Mouse (Mus musculus): ENCODE results near the gene Ppp2r5d. TPM values are rescaled to one million over a fixed set of nuclear protein-coding genes. Genes with fewer than 3 reads are reported as not detected.

Ppp2r5d gene
- polyA plus RNA-seq (2015; fragmentation: Nextera tagmentation; extraction: Ambion mirVana): 18.3 and 24.4 TPM in 2 replicates

DNA sequence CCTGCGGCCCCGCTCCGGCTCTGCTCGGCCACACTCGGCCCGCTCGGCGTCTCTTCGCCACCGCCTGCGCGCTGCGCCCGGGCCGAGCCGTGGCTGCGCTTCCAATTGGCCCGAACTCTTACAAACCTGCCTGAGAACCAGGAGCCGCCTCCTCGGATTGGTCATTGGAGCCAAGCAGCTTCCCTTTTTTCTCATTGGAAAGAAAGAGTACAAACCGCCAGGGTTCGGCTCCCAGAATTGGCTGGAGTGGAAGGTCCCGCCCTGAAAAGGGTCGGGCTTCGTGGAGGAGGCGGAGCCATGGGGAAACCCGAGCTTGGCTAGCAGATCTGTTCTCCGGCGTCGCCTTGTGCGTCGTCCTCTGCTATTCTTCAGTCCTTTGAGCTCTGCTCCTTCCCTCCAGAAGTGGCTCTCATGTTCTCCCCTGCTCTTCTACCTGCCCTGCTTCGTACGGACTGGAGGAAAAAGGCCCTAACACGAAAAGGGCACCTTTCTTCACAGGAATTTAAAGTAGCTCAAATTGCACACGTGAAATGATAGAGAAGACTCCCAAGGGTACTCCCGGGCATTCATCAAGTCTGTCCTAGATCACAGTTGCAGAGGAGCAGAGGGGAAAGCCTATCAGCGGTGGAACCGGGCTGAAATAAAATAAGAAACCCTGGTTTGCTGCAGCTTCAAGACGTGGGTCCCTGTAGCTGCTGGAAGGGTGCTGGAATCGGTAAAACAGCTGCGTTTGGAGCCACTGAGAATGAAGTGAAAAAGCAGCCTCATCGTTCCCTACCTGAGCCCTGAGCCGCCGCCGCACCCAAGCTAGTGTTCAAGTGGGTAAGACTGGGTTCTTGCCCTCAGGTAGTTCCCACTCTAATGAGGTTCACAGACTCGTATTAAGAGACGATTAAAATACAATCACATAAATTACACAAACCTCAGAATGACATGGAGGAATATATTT lies at the start of gene Ppp2r5d:
Ppp2r5d (minus strand) TSS at position 225 of the 949 bp plus-strand sequence.

DNA sequence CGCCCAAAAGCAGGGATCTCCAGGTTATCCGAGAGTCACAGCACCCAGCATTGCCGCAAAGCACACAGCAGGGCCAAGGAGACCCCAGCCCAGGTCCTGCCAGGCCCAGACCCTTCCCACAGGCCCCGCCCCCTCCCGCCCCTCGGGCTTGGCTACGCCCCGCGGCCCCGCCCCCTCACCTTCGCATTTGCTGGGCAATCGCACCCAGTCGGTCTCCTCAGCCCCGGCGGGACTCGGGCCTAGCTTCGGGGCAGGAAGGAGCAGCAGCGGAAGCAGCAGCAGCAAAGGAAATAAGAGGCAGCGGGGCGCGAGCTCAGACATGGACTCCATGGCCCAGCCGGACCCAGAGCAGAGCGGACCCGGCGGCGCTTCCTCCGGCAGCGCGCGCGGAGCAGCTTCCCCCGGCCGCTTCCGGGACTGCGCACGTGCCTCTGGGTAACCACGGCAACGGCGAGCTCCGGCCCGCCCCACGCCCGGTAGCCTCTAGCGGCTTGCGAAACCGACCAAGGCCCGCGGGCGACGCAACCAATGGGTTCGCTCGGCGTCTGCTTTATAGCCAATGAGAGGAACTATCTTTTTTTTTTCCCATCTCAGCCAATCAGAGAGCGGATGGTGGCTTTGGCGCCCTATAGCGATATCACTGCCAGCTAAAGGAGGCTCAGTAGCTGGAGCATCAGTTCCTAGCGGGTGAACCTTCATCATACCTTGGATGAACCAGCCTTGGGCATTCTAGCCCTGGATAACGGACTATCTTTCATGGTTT lies 47.1 kb upstream of the Ppp2r5d start, which contains the start of gene Cnpy3:
Cnpy3 (minus strand) TSS at position 421 of the 763 bp plus-strand sequence.

GRCm38 (mm10) chr17:46728904-46729318 lies 24.0 kb upstream of the Ppp2r5d start, which contains the start of gene Gnmt:
TSS of gene Gnmt (minus strand) at chr17:46729168.

GRCm38 (mm10) chr17:46710959-46711597 lies 6.2 kb upstream of the Ppp2r5d start, which contains the start of gene Pex6:
TSS of gene Pex6 (plus strand) at chr17:46711463.

GRCm38 (mm10) chr17:46680760-46681373 lies 24.0 kb downstream of the Ppp2r5d start, which contains the start of gene Klhdc3:
TSS of gene Klhdc3 (minus strand) at chr17:46680914.

DNA sequence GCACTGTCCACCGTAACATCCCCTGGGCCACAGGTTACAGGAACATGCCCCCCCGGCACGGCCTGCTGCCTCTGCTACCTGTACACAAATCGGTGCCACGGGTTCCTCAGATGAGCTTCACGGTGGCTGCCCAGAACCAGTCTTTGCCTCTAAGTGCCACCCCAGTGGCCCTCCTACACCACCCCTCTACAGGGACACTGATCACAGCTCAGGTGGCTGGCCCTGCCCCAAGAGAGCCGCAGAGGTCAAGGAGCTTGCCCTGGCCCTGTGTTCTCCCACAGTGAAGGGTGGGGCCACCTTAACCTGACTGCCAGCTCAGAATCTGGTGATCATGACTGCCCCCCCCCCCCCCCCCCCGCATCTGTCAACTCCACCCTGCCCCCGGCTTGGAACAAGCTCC lies 26.5 kb downstream of the Ppp2r5d start, which contains the start of gene Mea1:
Mea1 (plus strand) TSS at position 378 of the 400 bp plus-strand sequence.

DNA sequence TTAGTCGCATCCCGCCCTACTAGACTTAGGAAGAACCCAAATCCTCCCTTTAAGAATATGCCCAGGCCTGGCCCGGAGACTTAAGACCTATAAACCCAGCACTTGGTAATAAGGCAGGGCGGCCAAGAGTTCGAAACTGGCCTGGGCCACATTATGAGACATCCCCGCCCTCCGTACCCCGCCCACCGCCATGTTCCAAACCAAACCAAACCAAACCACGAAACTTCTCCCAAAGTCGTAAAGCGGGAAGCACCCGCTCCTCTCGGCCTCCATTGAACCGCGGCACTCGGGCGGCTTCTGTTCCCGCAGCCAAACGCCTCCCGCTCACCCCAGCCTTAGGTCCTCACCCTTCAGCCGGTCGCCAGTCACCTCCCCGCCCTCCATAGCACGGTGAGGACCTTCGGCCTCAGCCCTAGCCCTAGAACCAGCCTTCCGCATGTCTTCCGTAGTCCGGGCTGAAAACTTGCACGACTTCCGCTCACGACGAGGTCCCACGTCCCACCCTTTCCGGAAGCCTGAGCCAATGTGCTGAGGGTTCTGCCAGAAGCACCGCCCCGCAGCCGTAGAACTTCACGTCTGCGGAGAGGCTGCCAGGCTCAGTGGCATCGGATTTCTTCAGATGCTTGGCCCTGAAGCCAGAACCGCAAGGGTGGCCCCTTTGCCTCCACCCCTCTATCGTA lies 30.9 kb downstream of the Ppp2r5d start, which contains the start of gene Rrp36:
Rrp36 (minus strand) TSS at position 503 of the 680 bp plus-strand sequence.

GRCm38 (mm10) chr17:46650232-46651031 lies 54.5 kb downstream of the Ppp2r5d start, which contains the start of gene Cul7:
TSS of gene Cul7 (plus strand) at chr17:46650337.

DNA sequence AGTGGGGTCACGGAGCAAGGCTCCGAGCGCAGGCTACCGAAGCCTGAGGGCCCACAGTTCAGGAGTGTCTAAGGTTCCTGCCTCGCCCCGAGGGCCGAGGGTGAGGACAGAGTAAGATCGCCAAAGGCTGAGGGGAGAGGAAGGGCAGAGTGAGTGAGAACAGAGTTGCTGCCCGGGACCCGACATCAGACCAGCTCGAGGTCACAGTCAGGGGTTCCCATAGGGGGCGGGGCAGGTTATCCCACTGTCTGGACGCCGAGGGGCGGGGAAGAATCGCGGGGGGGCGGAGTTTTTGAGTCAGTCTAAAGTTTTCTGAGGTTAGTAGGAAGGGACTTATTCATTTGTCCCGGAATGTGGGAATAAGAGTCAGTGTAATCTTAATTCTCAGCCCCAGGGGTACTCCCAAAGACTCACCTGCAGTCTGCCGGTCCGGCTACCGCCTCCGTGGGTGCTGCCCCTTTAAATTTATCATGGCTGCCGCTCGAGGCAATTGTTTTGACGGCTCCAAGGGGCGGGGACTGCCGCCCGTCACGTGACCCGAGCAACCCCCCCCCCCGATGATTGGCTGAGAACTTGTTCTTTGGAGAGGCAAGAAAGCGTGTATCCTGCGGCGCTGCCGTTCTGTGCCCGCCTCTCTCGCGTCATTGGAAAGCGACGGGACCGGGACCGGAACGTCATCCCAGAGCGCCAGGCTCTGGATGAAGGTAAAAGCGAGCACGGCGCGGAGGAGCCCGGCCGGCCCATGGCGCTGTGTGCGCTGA lies 59.2 kb downstream of the Ppp2r5d start, which contains the start of the genes Klc4 and Mrpl2:
Klc4 (minus strand) TSS at position 462 of the 761 bp plus-strand sequence.
Mrpl2 (plus strand) TSS at position 669 of the 761 bp plus-strand sequence.

Other genes starting within 250 kb of the Ppp2r5d start
- gene Ttbk1, start 217.4 kb downstream of the Ppp2r5d start, polyA plus RNA-seq (2015; fragmentation: Nextera tagmentation; extraction: Ambion mirVana): not detected in 2 replicates
- gene Dnph1, start 208.4 kb downstream of the Ppp2r5d start, polyA plus RNA-seq (2015; fragmentation: Nextera tagmentation; extraction: Ambion mirVana): 27.4 and 31.3 TPM in 2 replicates
- gene Cul9, start 158.7 kb downstream of the Ppp2r5d start, polyA plus RNA-seq (2015; fragmentation: Nextera tagmentation; extraction: Ambion mirVana): 1.4 and 1.5 TPM in 2 replicates
- 5.2 and 5.5 TPM in 2 replicates for gene Srf, start 148.9 kb downstream of the Ppp2r5d start, polyA plus RNA-seq (2015; fragmentation: Nextera tagmentation; extraction: Ambion mirVana)
- gene Ptk7, start 75.6 kb downstream of the Ppp2r5d start, polyA plus RNA-seq (2015; fragmentation: Nextera tagmentation; extraction: Ambion mirVana): 20.2 and 28.0 TPM in 2 replicates
- 8.1 and 12.2 TPM in 2 replicates for gene Klc4, start 59.1 kb downstream of the Ppp2r5d start, polyA plus RNA-seq (2015; fragmentation: Nextera tagmentation; extraction: Ambion mirVana)
- 96.7 and 107 TPM in 2 replicates for gene Mrpl2, start 58.9 kb downstream of the Ppp2r5d start, polyA plus RNA-seq (2015; fragmentation: Nextera tagmentation; extraction: Ambion mirVana)
- gene Cul7, start 54.8 kb downstream of the Ppp2r5d start, polyA plus RNA-seq (2015; fragmentation: Nextera tagmentation; extraction: Ambion mirVana): 11.8 and 15.2 TPM in 2 replicates
- gene Rrp36, start 30.8 kb downstream of the Ppp2r5d start, polyA plus RNA-seq (2015; fragmentation: Nextera tagmentation; extraction: Ambion mirVana): 31.8 and 34.5 TPM in 2 replicates
- gene Mea1, start 26.3 kb downstream of the Ppp2r5d start, polyA plus RNA-seq (2015; fragmentation: Nextera tagmentation; extraction: Ambion mirVana): 58.9 and 66.0 TPM in 2 replicates
- 74.7 and 78.1 TPM in 2 replicates for gene Klhdc3, start 24.2 kb downstream of the Ppp2r5d start, polyA plus RNA-seq (2015; fragmentation: Nextera tagmentation; extraction: Ambion mirVana)
- gene Pex6, start 6.4 kb upstream of the Ppp2r5d start, polyA plus RNA-seq (2015; fragmentation: Nextera tagmentation; extraction: Ambion mirVana): 9.2 and 11.7 TPM in 2 replicates
- 0.81 and 1.1 TPM in 2 replicates for gene Gnmt, start 24.1 kb upstream of the Ppp2r5d start, polyA plus RNA-seq (2015; fragmentation: Nextera tagmentation; extraction: Ambion mirVana)
- gene Cnpy3, start 47.1 kb upstream of the Ppp2r5d start, polyA plus RNA-seq (2015; fragmentation: Nextera tagmentation; extraction: Ambion mirVana): 29.3 and 37.1 TPM in 2 replicates
- 0.10 and 0.30 TPM in 2 replicates for gene Ptcra, start 58.6 kb upstream of the Ppp2r5d start, polyA plus RNA-seq (2015; fragmentation: Nextera tagmentation; extraction: Ambion mirVana)
- 63.8 and 67.7 TPM in 2 replicates for gene 2310039H08Rik, start 67.5 kb upstream of the Ppp2r5d start, polyA plus RNA-seq (2015; fragmentation: Nextera tagmentation; extraction: Ambion mirVana)
- gene Rpl7l1, start 77.6 kb upstream of the Ppp2r5d start, polyA plus RNA-seq (2015; fragmentation: Nextera tagmentation; extraction: Ambion mirVana): 83.3 and 83.9 TPM in 2 replicates
- 3.3 and 3.9 TPM in 2 replicates for gene Bicral, start 153.4 kb upstream of the Ppp2r5d start, polyA plus RNA-seq (2015; fragmentation: Nextera tagmentation; extraction: Ambion mirVana)
- gene Tbcc, start 185.6 kb upstream of the Ppp2r5d start, polyA plus RNA-seq (2015; fragmentation: Nextera tagmentation; extraction: Ambion mirVana): 30.4 and 33.0 TPM in 2 replicates
- not detected in 2 replicates for gene Prph2, start 205.3 kb upstream of the Ppp2r5d start, polyA plus RNA-seq (2015; fragmentation: Nextera tagmentation; extraction: Ambion mirVana)

Data from spleen, postnatal 0 days (tissue).